Mouse (Mus musculus) liver, embryonic 14.5 days (tissue): Measurements from ENCODE around the gene Nrbf2. TPM values are rescaled to one million over a fixed set of nuclear protein-coding genes. Genes with fewer than 3 reads are reported as not detected.
A peak's percentile ranks its signal among the peaks of the same experiment; 100 is the strongest.

Experiments used
- ATAC-seq: fragments of 200-750 bp; cut with Nextera tagmentation; 2 replicates; pipeline ENCODE4 v1.8.0; 2017; ENCODE audit warnings: moderate number of reproducible peaks, mild to moderate bottlenecking, moderate library complexity; ENCODE audit not compliant: insufficient read depth
- DNase-seq, 3 experiments: peaks; one replicate each; pipeline ENCODE4 v3.0.0-alpha.2; 2012 to 2013; ENCODE audit warnings: low read depth in 3 of 3, low spot score in 3 of 3
- H3K27ac ChIP-seq: fragments of 300-500 bp; sonication (generic); 2 replicates; pipeline ENCODE4 v1.5.1; 2014; ENCODE audit warnings: moderate library complexity, mild to moderate bottlenecking, control low read depth, inconsistent platforms
- H3K27me3 ChIP-seq: fragments of 300-500 bp; sonication (generic); 2 replicates; pipeline ENCODE4 v1.6.1; 2014; ENCODE audit warnings: mild to moderate bottlenecking, low read length, moderate library complexity; ENCODE audit not compliant: control insufficient read depth, insufficient read depth
- H3K36me3 ChIP-seq: fragments of 300-500 bp; sonication (generic); replicated peaks from 2 replicates; pipeline ENCODE4 v1.6.1; 2014; ENCODE audit warnings: low read depth; ENCODE audit not compliant: control insufficient read depth, insufficient read depth
- H3K4me1 ChIP-seq, 2 experiments: fragments of 200-500 bp in 1 of 2; fragments of 300-500 bp in 1 of 2; sonication (generic) in 1 of 2; replicated peaks; 2 replicates each; pipeline ENCODE4 v1.6.1; 2012 to 2014; ENCODE audit warnings: antibody characterized with exemption in 1 of 2, inconsistent platforms in 1 of 2, low read length in 1 of 2; ENCODE audit not compliant: control insufficient read depth in 2 of 2, insufficient read depth in 2 of 2
- H3K4me2 ChIP-seq: fragments of 300-500 bp; sonication (generic); 2 replicates; pipeline ENCODE4 v1.6.1; 2014; ENCODE audit warnings: low read depth, mild to moderate bottlenecking, control low read depth, moderate library complexity
- H3K4me3 ChIP-seq, 2 experiments: fragments of 200-500 bp in 1 of 2; fragments of 300-500 bp in 1 of 2; sonication (generic) in 1 of 2; 2 replicates each; pipeline ENCODE4 v1.5.1; 2012 to 2014; ENCODE audit warnings: low read depth in 2 of 2, low read length in 2 of 2, mild to moderate bottlenecking in 2 of 2, control low read depth in 1 of 2, inconsistent platforms in 1 of 2, moderate library complexity in 1 of 2; ENCODE audit not compliant: insufficient read depth in 1 of 2
- H3K9ac ChIP-seq: fragments of 300-500 bp; sonication (generic); replicated peaks from 2 replicates; pipeline ENCODE4 v1.6.1; 2014; ENCODE audit warnings: mild to moderate bottlenecking, control low read depth, moderate library complexity
- H3K9me3 ChIP-seq: fragments of 300-500 bp; sonication (generic); 2 replicates; pipeline ENCODE4 v1.6.1; 2016; ENCODE audit warnings: low read length, mixed read lengths; ENCODE audit not compliant: control insufficient read depth
- CTCF ChIP-seq: IDR thresholded peaks from 2 replicates; pipeline ENCODE4 v1.5.1; 2016; ENCODE audit warnings: antibody characterized with exemption, low read depth, control low read depth
- EP300 ChIP-seq: IDR thresholded peaks from 2 replicates; pipeline ENCODE4 v1.6.1; 2016; ENCODE audit warnings: antibody characterized with exemption, low read depth
- WGBS: fragments of 180-500 bp; shearing (Covaris S2); extraction: QIAGEN DNeasy Blood & Tissue Kit; methylation state at CpG from one replicate; pipeline ENCODE4 v1.1.7; 2014; ENCODE audit not compliant: insufficient replicate concordance; 5-methylcytosine and 5-hydroxymethylcytosine counted together
- polyA plus RNA-seq, 2 experiments: library from polyadenylated mRNA; depleted of rRNA in 1 of 2; stranded (reverse) in 1 of 2; unstranded in 1 of 2; fragments of >200 nt; fragmentation: Nextera tagmentation in 1 of 2; extraction: Ambion mirVana in 1 of 2; gene quantifications; 2 replicates each; pipeline versions ENCODE4 v1.2.1 to v1.2.3; 2012 to 2014

Gene Nrbf2
- polyA plus RNA-seq, 2 experiments, result 5.5 to 15.0 TPM

DNA sequence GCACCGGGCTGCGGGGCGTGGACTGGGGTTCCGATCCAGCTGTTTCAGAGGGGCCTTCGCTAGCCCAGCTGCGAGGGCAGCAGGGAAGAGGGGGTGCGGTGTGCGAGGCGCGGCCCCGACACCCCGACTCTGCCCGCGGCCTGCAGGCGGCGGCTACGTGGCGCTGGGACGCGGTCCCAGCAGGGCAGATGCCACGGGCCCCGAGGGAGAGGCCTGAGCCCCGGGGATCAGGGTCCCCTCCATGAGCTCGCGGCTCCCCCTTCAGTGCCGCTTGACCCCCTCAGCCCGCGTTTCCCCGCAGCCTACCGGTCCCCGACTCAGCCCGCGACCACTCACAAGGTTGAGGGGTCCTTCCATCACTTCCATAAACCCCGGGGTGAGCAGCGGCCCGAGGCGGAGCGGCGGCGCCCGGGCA is 337 bp downstream of the Nrbf2 start:
- Histone ChIP-seq H3K4me1 (peaks cover 16 to 21% of the 10 kb centered on the region in 2 experiments), H3K27me3 (no peaks in the 10 kb centered on the region), H3K27ac (no peak overlapping the region), H3K36me3 (no peaks in the 10 kb centered on the region), H3K9ac (peak overlapping the region; percentile 90), H3K9me3 (no peaks in the 10 kb centered on the region), H3K4me2 (peak overlapping the region; percentile 96), H3K4me3 (peak overlapping the region; percentile 87 to 96)
- 0% methylated on average over 35 of the region's 41 CpGs for WGBS
- ATAC-seq (peak; percentile 76), DNase-seq (no peak)
- no peak for TF ChIP-seq EP300
- TF ChIP-seq CTCF, result no peak

DNA sequence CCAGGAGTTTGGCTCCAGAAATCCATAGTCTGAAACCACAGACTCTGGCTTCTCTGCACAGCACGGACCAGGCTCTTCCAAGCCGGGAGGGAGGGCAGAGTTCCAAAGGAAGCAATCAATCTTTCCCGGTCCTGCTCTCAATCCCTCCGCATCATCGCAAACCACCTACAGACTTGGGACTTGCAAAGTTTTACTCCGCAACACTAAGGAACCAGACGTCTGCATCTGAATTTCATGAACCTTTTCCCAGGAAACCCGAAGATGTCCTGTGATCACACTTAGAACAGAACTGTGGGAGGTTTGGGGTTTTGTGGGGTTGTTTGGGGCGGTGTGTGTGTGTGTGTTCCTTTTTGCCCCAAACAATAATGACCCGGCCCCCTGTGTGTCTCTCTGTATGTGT is 794 bp downstream of the Nrbf2 start:
- Histone ChIP-seq H3K4me3 (peak overlapping the region; percentile 87 to 96), H3K4me1 (peaks cover 16 to 21% of the 10 kb centered on the region in 2 experiments), H3K27ac (no peak overlapping the region; the same call in 1 of the 2 replicates), H3K36me3 (no peaks in the 10 kb centered on the region), H3K27me3 (no peaks in the 10 kb centered on the region), H3K9ac (peak overlapping the region; percentile 90), H3K4me2 (peak overlapping the region; percentile 96), H3K9me3 (no peaks in the 10 kb centered on the region)
- DNase-seq (no peak), ATAC-seq (no peak)
- WGBS, result 2% methylated on average over 10 of the region's 10 CpGs
- TF ChIP-seq CTCF (no peak), EP300 (no peak)

DNA sequence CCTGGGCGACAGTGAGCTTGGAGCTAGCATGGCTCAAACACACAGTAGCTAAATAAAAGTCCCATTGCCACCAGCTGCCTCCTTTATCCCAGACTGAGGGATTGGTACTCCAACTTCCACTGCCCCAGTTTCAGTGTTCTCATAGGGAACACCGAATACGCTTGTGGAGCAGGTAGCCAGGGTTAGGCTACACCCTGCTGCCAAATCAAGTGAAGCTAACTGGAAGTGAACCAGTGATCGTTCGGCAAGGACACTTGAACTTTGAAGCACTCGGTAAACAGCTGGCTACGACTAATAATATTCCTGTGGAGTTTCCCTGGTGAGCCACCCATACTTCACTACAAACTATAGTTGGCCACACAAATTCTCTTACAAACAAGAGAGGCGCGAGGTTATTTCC is 1.6 kb downstream of the Nrbf2 start:
- Histone ChIP-seq H3K27ac (no peak overlapping the region), H3K27me3 (no peaks in the 10 kb centered on the region), H3K4me2 (peak overlapping the region; percentile 96), H3K4me1 (peaks cover 16 to 21% of the 10 kb centered on the region in 2 experiments), H3K36me3 (no peaks in the 10 kb centered on the region), H3K9ac (peak overlapping the region; percentile 90; the same call in 1 of the 2 replicates), H3K9me3 (no peaks in the 10 kb centered on the region), H3K4me3 (peak overlapping the region; percentile 87 to 96; a peak in 3 of 4 replicates)
- no peak for ATAC-seq
- 79% methylated on average over 9 of the region's 9 CpGs for WGBS
- TF ChIP-seq CTCF (no peak), EP300 (no peak)
- DNase-seq, result no peak

DNA sequence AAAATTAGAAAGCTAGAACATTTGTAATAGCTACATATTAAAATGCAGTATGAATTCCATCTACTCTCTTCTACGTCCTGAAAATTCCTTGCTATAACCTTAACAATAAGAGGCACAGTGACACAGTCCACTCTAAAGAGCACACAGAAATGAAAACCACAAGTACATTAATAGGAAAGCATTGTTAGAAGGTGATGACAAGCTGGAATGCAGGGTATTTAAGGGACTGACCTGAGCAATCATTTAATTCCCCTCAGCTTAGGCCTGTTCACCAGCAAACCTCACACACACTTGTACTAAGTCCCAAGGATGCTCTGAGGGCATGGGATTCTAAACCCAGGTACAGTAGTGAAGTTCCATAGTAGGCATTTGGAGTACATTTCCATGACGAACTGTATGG is 2.6 kb downstream of the Nrbf2 start:
- no peak overlapping the region for H3K27ac ChIP-seq
- H3K4me1 ChIP-seq, result peaks cover 16 to 21% of the 10 kb centered on the region in 2 experiments
- no peak for DNase-seq
- no peaks in the 10 kb centered on the region for H3K9me3 ChIP-seq
- no peak overlapping the region for H3K4me3 ChIP-seq
- H3K27me3 ChIP-seq, result no peaks in the 10 kb centered on the region
- H3K4me2 ChIP-seq, result no peak overlapping the region; the same call in 1 of the 2 replicates
- no peaks in the 10 kb centered on the region for H3K36me3 ChIP-seq
- WGBS, result 74% methylated on average over 2 of the region's 2 CpGs
- ATAC-seq, result no peak
- TF ChIP-seq EP300, result no peak
- TF ChIP-seq CTCF, result no peak
- no peak overlapping the region for H3K9ac ChIP-seq

DNA sequence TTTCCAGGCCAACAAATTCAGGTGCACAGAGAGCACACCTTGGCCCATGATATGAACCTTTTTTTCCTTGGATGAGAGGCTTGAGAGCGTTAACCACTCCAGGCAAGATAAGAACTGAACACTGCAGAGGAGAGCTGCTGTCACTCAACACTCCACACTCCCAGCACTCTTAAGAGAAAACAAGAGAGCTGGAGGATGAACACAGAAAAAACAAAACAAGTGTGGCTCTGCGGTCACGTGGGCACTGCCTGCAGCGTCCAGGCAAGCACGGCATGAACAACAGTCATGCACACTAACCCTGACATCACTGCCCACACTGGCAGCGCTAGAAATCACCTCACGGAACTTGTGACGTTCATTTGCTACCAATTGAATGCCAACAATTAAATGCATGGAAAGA is 3.3 kb downstream of the Nrbf2 start:
- no peaks in the 10 kb centered on the region for H3K36me3 ChIP-seq
- TF ChIP-seq CTCF, result no peak
- no peak for TF ChIP-seq EP300
- peaks cover 16 to 21% of the 10 kb centered on the region in 2 experiments for H3K4me1 ChIP-seq
- H3K9ac ChIP-seq, result 0 out of 2 replicates have a peak overlapping the region, but pooled peaks have one; percentile 16
- H3K9me3 ChIP-seq, result no peaks in the 10 kb centered on the region
- WGBS, result 45% methylated on average over 8 of the region's 8 CpGs
- H3K4me2 ChIP-seq, result no peak overlapping the region
- no peak overlapping the region for H3K27ac ChIP-seq
- H3K27me3 ChIP-seq, result no peaks in the 10 kb centered on the region
- H3K4me3 ChIP-seq, result no peak overlapping the region
- no peak for ATAC-seq
- DNase-seq, result no peak
